Mouse (Mus musculus) forebrain, embryonic 11.5 days (tissue): ENCODE results near the gene Oxtr. TPM values are rescaled to one million over a fixed set of nuclear protein-coding genes. Genes with fewer than 3 reads are reported as not detected.

Experiments
- ATAC-seq: fragments of 200-750 bp; cut with Nextera tagmentation; replicated peaks from 2 replicates; pipeline ENCODE4 v1.8.0; 2017; ENCODE audit warnings: moderate TSS enrichment; ENCODE audit not compliant: low FRiP score
- DNase-seq: peaks from one replicate; pipeline ENCODE4 v3.0.0-alpha.2; 2017; ENCODE audit warnings: low spot score
- H3K27ac ChIP-seq: fragments of 300-500 bp; sonication (generic); 2 replicates; pipeline ENCODE4 v1.5.1; 2014; ENCODE audit warnings: low read depth, low read length
- H3K27me3 ChIP-seq: fragments of 300-500 bp; sonication (generic); 2 replicates; pipeline ENCODE4 v1.6.1; 2014; ENCODE audit warnings: mild to moderate bottlenecking, low read length, mixed read lengths; ENCODE audit not compliant: control insufficient read depth, insufficient read depth
- H3K36me3 ChIP-seq: fragments of 300-500 bp; sonication (generic); 2 replicates; pipeline ENCODE4 v1.6.1; 2014; ENCODE audit warnings: mild to moderate bottlenecking, low read length, moderate library complexity, mixed read lengths; ENCODE audit not compliant: control insufficient read depth, insufficient read depth
- H3K4me1 ChIP-seq: fragments of 300-500 bp; sonication (generic); replicated peaks from 2 replicates; pipeline ENCODE4 v1.6.1; 2014; ENCODE audit warnings: low read length, mixed read lengths; ENCODE audit not compliant: control insufficient read depth, insufficient read depth
- H3K4me2 ChIP-seq: fragments of 300-500 bp; sonication (generic); 2 replicates; pipeline ENCODE4 v1.6.1; 2014; ENCODE audit warnings: low read depth, mild to moderate bottlenecking, low read length, moderate library complexity, mixed read lengths; ENCODE audit not compliant: severe bottlenecking
- H3K4me3 ChIP-seq: fragments of 300-500 bp; sonication (generic); 2 replicates; pipeline ENCODE4 v1.5.1; 2014; ENCODE audit warnings: low read depth, low read length
- H3K9ac ChIP-seq: fragments of 300-500 bp; sonication (generic); 2 replicates; pipeline ENCODE4 v1.6.1; 2014; ENCODE audit warnings: low read length
- H3K9me3 ChIP-seq: fragments of 300-500 bp; sonication (generic); 2 replicates; pipeline ENCODE4 v1.6.1; 2016; ENCODE audit warnings: low read length, mixed read lengths; ENCODE audit not compliant: control insufficient read depth
- WGBS: fragments of 180-500 bp; shearing (Covaris S2); extraction: QIAGEN DNeasy Blood & Tissue Kit; methylation state at CpG from one replicate; pipeline ENCODE4 v1.1.7; 2014; 5-methylcytosine and 5-hydroxymethylcytosine counted together
- polyA plus RNA-seq: library from polyadenylated mRNA; unstranded; fragments of >200 nt; fragmentation: Nextera tagmentation; extraction: Ambion mirVana; gene quantifications from 2 replicates; pipeline ENCODE4 v1.2.1, GENCODE M21; 2014

The Oxtr gene
- polyA plus RNA-seq, 1 experiment from 2014 or later: 0.12 TPM

DNA sequence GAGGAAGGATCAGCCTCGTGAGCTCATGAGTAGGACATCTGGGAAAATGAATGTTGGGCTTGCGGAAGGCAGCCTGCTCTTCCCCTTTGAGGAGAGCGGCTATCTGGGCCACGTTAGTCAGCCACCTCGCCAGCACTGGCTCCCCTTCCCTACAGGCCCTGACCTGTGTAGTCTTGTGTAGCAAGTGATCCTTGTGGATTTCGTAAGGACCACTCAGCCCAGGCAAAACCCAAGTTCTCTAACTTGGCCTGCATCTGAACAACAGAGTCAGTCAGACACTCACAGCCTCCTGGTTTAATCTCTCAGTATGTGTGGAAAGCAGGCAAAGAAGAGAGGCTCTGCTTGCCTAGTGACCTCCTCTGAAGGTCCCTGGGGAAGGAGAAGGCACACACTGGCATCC lies 2.9 kb upstream of the Oxtr start:
- DNase-seq (no peak), ATAC-seq (no peak)
- Histone ChIP-seq H3K9ac (no peak overlapping the region), H3K9me3 (no peaks in the 10 kb centered on the region), H3K4me2 (no peak overlapping the region), H3K27me3 (peaks cover 30% of the 10 kb centered on the region), H3K27ac (no peak overlapping the region), H3K36me3 (no peaks in the 10 kb centered on the region), H3K4me1 (peaks cover 12% of the 10 kb centered on the region), H3K4me3 (no peak overlapping the region)
- WGBS: 89% methylated on average over 6 of the region's 6 CpGs

DNA sequence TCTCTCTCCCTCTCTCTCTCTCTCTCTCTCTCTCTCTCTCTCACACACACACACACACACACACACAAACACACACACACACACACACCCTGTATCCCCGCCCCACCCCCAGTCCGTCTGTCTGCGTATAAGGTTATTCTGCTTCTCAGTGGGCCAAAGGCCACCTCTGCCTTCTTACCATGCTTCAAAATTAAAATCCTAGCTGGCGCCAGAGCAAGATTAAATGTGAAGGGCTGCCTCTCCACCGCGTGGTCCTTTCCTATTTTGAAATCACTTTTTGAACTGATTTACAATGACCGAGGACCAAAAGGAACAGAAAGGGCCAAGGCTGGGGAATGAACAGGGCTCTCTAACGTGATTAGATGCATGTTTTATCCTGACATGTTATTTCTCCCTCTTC lies 1.8 kb upstream of the Oxtr start:
- Histone ChIP-seq H3K27ac (no peak overlapping the region), H3K27me3 (peaks cover 34% of the 10 kb centered on the region), H3K9ac (no peak overlapping the region), H3K36me3 (no peaks in the 10 kb centered on the region), H3K4me3 (no peak overlapping the region), H3K4me1 (peaks cover 12% of the 10 kb centered on the region), H3K4me2 (no peak overlapping the region), H3K9me3 (no peaks in the 10 kb centered on the region)
- 72% methylated on average over 8 of the region's 8 CpGs for WGBS
- DNase-seq: no peak
- no peak for ATAC-seq

DNA sequence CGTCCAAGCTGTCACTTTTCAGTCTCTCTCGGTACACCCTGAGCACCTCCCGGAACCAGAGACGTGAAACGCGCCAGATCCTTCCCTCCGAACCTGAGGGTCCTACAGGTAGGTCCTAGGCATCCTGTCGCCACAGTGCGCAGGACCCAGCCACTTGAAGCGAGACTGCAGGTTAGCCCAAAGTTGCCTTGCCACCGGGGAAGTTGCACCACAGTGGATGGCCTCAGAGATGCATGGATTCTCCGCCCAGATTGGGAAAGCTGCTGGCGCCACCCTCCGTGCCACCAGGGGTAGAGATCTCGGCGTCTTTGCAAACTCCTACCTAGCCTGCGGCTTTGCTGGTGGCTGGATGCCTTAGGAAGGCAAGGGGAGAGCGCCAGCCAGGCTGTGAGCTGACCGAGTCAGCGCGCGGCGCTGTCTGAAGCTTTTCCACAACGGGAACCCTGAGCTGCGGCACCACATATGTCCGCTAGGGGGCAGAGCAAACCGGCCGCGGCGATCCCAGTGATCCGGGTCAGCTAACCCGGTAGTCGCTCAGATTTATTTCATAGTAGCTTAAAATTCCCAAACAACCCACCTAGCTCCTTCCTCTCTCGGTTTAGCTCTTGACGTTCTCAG lies 991 bp upstream of the Oxtr start:
- peak; percentile 93 for DNase-seq
- Histone ChIP-seq H3K27ac (no peak overlapping the region), H3K9ac (peak overlapping the region; percentile 37), H3K4me1 (peaks cover 12% of the 10 kb centered on the region), H3K36me3 (no peaks in the 10 kb centered on the region), H3K9me3 (no peaks in the 10 kb centered on the region), H3K4me2 (peak overlapping the region; percentile 68), H3K4me3 (peak overlapping the region; percentile 31), H3K27me3 (peaks cover 34% of the 10 kb centered on the region)
- WGBS: 2% methylated on average over 35 of the region's 35 CpGs
- peak; percentile 68 for ATAC-seq

DNA sequence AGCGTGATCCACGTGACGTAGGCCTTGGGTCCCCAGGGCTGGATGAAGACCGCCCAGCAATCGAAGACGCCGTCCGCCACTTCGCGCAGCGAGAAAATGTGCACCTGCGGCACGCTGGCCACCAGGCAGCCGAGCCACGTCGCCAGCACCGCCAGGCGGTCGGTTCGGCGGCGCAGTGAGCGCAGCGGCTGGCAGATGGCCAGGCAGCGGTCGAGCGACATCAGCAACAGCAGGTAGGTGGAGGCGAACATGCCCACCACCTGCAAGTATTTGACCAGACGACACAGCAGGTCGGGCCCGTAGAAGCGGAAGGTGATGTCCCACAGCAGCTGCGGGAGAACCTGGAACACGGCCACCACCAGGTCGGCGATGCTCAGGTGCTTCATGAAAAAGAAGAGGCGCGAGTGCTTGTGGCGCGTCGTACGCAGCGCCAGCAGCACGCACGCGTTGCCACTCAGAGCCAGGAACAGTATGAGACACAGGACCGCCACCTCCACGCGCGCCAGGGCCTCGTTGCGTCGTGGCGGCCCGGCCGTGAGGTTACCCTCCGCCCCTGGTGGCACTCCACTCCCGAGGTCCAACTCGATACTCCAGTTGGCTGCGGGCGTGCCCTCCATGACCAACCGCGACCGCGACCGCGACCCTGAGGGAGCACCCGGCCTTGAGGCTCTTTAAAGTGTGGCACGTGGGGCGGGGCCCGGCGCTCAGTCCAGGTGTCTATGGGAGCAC lies 398 bp downstream of the Oxtr start:
- DNase-seq: peak; percentile 69
- Histone ChIP-seq H3K27me3 (peaks cover 34% of the 10 kb centered on the region), H3K4me3 (peak overlapping the region; percentile 28), H3K9ac (0 out of 2 replicates have a peak overlapping the region, but pooled peaks have one; percentile 12), H3K36me3 (no peaks in the 10 kb centered on the region), H3K9me3 (no peaks in the 10 kb centered on the region), H3K4me1 (peaks cover 12% of the 10 kb centered on the region), H3K4me2 (peak overlapping the region; percentile 48), H3K27ac (no peak overlapping the region)
- peak; percentile 28; the same call in 1 of the 2 replicates for ATAC-seq
- 4% methylated on average over 72 of the region's 72 CpGs for WGBS

DNA sequence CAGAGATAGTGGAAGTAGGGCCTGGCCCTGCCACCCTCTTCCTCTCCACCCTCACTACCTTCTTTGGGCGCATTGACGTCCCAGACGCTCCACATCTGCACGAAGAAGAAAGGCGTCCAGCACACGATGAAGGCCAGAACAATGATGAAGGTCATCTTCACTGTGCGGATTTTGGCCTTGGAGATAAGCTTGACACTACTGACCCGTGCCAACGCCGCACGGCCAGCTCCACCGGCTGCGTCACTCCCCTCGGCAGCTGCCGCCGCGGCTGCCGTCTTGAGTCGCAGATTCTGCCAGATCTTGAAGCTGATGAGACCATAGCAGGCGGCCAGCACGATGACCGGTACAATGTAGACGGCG lies 942 bp downstream of the Oxtr start:
- DNase-seq (no peak), ATAC-seq (0 out of 2 replicates have a peak, but pooled peaks have one; percentile 12)
- Histone ChIP-seq H3K27me3 (peaks cover 34% of the 10 kb centered on the region), H3K36me3 (no peaks in the 10 kb centered on the region), H3K4me3 (peak overlapping the region; percentile 28), H3K9me3 (no peaks in the 10 kb centered on the region), H3K4me1 (peaks cover 12% of the 10 kb centered on the region), H3K9ac (no peak overlapping the region), H3K4me2 (peak overlapping the region; percentile 48), H3K27ac (no peak overlapping the region)
- 45% methylated on average over 24 of the region's 24 CpGs for WGBS

DNA sequence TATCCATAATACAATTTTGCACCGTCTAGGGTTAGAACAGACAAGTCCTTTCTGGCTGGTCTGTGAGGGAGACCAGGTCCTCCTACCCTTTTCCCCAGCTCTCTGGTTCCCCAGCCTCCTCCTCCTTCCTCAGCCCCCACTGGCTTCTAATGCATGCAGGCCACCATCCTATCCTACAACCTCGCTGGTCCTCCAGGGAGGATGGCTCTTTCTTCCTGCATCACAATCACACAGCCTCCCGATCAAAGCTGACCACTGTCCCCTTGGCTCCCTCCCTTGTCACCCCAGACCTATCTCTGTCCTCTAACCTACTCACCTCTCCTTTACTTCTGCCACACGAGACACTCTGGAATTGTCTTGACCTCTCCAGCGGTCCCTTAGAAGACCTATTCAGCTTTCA lies 1.8 kb downstream of the Oxtr start:
- no peak overlapping the region for H3K27ac ChIP-seq
- ATAC-seq (no peak), DNase-seq (no peak)
- no peaks in the 10 kb centered on the region for H3K9me3 ChIP-seq
- H3K4me1 ChIP-seq: peaks cover 12% of the 10 kb centered on the region
- no peak overlapping the region for H3K4me2 ChIP-seq
- WGBS: 83% methylated on average over 5 of the region's 5 CpGs
- no peaks in the 10 kb centered on the region for H3K36me3 ChIP-seq
- no peak overlapping the region for H3K4me3 ChIP-seq
- H3K27me3 ChIP-seq: peaks cover 34% of the 10 kb centered on the region
- H3K9ac ChIP-seq: no peak overlapping the region

DNA sequence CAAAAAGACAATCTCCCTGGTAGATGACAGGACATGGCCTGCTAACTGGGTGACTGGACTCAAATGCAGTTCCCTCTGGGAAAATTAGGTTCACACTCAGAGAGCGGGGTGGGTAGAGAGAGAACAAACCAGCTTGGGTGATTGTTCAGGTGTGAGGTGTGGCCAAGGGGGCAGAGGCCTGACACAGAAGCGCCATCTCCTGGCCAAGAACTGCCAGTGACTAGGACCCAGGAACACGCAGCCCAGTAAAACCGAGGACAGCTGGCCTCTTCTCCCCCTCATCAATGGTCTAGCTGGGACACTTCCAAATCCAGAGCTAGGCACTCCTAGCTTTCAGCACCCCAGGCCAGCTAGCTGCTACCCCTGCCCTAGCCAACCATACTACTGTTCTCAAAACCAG lies 5.4 kb downstream of the Oxtr start:
- ATAC-seq (0 out of 2 replicates have a peak, but pooled peaks have one; percentile 9), DNase-seq (peak; percentile 56)
- Histone ChIP-seq H3K9me3 (no peaks in the 10 kb centered on the region), H3K27ac (no peak overlapping the region), H3K9ac (no peak overlapping the region), H3K27me3 (peaks cover 20% of the 10 kb centered on the region), H3K36me3 (no peaks in the 10 kb centered on the region), H3K4me2 (no peak overlapping the region), H3K4me3 (no peak overlapping the region), H3K4me1 (peaks cover 4% of the 10 kb centered on the region; the same call in 1 of the 2 replicates)
- 5% methylated on average over 4 of the region's 4 CpGs for WGBS

DNA sequence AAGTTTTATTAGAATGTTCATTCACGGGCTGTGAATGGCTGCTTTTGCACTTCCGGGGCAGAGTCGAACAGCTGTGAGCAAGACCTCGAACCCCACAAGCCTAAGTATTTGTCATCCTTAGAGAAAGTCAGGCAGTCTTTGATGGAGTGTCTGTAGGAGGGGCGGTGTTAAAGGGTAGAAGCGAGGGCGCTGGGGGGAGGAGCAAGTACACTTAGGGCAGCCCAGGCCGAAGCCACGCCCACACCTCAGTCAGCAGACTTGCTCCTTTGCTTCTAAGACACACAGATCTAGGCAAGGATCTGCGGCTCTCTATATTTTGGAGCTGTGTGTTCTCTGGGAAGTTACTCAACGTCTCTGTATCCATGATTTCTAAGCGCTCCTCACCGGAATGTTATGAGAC lies 9.9 kb downstream of the Oxtr start:
- no peaks in the 10 kb centered on the region for H3K4me1 ChIP-seq
- H3K4me3 ChIP-seq: no peak overlapping the region
- no peak overlapping the region for H3K9ac ChIP-seq
- no peaks in the 10 kb centered on the region for H3K27me3 ChIP-seq
- H3K9me3 ChIP-seq: no peaks in the 10 kb centered on the region
- no peak for DNase-seq
- ATAC-seq: no peak
- no peak overlapping the region for H3K4me2 ChIP-seq
- no peak overlapping the region for H3K27ac ChIP-seq
- 51% methylated on average over 13 of the region's 13 CpGs for WGBS
- no peaks in the 10 kb centered on the region for H3K36me3 ChIP-seq

DNA sequence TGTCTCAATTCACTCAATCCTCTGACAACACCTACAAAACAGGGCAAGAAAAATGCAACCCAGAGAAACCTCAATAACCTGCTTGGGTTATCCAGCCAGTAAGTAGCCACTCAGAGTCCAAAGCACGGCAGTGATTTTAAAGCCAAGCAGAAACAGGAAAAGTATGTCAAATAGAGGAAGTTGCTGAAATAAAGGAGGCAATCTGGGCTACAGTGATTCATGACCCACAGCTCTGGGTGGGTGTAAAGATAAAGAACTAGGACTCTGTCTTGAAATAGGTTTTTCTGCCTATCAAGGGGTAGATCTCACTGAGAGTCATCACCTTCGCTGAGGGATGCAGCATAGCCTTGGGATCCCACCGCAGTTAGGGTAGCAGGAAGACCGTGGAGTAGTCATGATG lies 18.1 kb downstream of the Oxtr start:
- H3K9ac ChIP-seq: no peak overlapping the region
- DNase-seq (no peak), ATAC-seq (no peak)
- H3K4me1 ChIP-seq: no peaks in the 10 kb centered on the region
- H3K27me3 ChIP-seq: no peaks in the 10 kb centered on the region
- H3K9me3 ChIP-seq: no peaks in the 10 kb centered on the region
- H3K27ac ChIP-seq: no peak overlapping the region
- no peak overlapping the region for H3K4me2 ChIP-seq
- H3K36me3 ChIP-seq: no peaks in the 10 kb centered on the region
- no peak overlapping the region for H3K4me3 ChIP-seq
- WGBS: 93% methylated on average over 4 of the region's 4 CpGs
